Mouse (Mus musculus) limb, embryonic 12.5 days (tissue): ENCODE results near the gene Pkmyt1. TPM values are rescaled to one million over a fixed set of nuclear protein-coding genes. Genes with fewer than 3 reads are reported as not detected.
A peak's percentile ranks its signal among the peaks of the same experiment; 100 is the strongest.
"Not testable (repeated sequence)": the region's sequence is repeated elsewhere in the genome, so short reads cannot be mapped to it uniquely, and the experiment has no call there.

ENCODE experiments used
- ATAC-seq: fragments of 200-750 bp; cut with Nextera tagmentation; 2 replicates; pipeline ENCODE4 v1.8.0; 2017; ENCODE audit warnings: low read depth, moderate TSS enrichment; ENCODE audit not compliant: insufficient number of reproducible peaks, insufficient read depth, low FRiP score, low TSS enrichment
- H3K27ac ChIP-seq: fragments of 300-500 bp; sonication (generic); 2 replicates; pipeline ENCODE4 v1.5.1; 2016; ENCODE audit warnings: mild to moderate bottlenecking, moderate library complexity
- H3K27me3 ChIP-seq: fragments of 300-500 bp; sonication (generic); 2 replicates; pipeline ENCODE4 v1.6.1; 2016; ENCODE audit warnings: mild to moderate bottlenecking, moderate library complexity
- H3K36me3 ChIP-seq: fragments of 300-500 bp; sonication (generic); 2 replicates; pipeline ENCODE4 v1.6.1; 2016; ENCODE audit warnings: mild to moderate bottlenecking, moderate library complexity
- H3K4me1 ChIP-seq: fragments of 300-500 bp; sonication (generic); replicated peaks from 2 replicates; pipeline ENCODE4 v1.6.1; 2016
- H3K4me2 ChIP-seq: fragments of 300-500 bp; sonication (generic); 2 replicates; pipeline ENCODE4 v1.6.1; 2016; ENCODE audit warnings: mild to moderate bottlenecking, moderate library complexity
- H3K4me3 ChIP-seq: fragments of 300-500 bp; sonication (generic); replicated peaks from 2 replicates; pipeline ENCODE4 v1.5.1; 2016; ENCODE audit warnings: mild to moderate bottlenecking
- H3K9ac ChIP-seq: fragments of 300-500 bp; sonication (generic); replicated peaks from 2 replicates; pipeline ENCODE4 v1.6.1; 2016; ENCODE audit warnings: mild to moderate bottlenecking, moderate library complexity
- H3K9me3 ChIP-seq: fragments of 300-500 bp; sonication (generic); 2 replicates; pipeline ENCODE4 v1.6.1; 2016; ENCODE audit warnings: mild to moderate bottlenecking, moderate library complexity
- WGBS: fragments of 180-500 bp; shearing (Covaris S2); methylation state at CpG from one replicate; pipeline ENCODE4 v1.1.7; 2016; 5-methylcytosine and 5-hydroxymethylcytosine counted together
- polyA plus RNA-seq: library from polyadenylated mRNA; unstranded; fragments of >200 nt; fragmentation: Nextera tagmentation; extraction: Ambion mirVana; gene quantifications from 2 replicates; pipeline ENCODE4 v1.2.1, GENCODE M21; 2016

Pkmyt1 gene
- polyA plus RNA-seq, 1 experiment from 2014 or later = 49.1 TPM

DNA sequence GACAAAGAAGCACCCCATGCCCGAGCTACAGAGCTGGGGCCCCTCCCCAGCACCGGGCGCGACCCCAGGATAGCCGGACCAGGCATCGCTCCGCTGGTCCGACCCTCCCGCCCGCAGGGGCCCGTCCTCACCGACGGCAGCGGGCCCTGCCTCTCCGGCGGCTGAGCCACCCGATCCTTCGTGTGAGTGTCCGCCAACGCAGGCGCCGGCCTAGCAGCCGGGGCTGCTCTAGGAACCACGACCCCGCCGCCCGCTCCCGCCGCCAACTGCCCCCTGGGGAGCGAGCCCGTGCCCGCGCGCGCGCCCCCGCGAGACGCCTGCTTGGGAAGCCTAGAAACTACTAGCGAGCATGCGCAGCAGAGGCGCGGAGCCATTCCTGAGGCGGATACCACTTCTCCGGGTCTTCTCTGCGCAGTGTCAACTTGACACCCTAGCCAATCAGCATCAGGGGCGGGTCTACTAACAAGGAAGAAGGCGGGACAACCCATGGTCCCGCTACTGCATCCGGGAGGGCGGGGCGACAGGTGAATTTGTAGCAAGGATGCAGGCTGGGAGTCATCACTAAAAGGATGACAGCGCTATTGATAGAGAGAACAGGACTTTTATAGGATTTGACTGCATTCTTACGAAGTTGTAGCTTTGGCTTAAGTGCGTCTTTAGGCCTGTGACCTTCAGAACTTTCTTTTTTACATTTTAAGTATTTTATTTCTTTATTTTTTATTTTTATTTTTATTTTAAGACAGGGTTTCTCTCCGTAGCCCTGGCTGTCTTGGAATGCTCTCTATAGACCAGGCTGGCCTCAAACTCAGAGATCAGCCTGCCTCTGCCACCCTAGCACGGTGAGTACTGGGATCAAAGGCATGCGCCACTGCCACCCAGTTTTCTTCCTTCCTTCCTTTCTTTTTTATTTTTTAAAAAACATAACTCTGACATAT is 45.4 kb downstream of the Pkmyt1 start, which contains the start of gene Flywch1:
Gene Flywch1, minus strand, starts transcription at position 319 of the 935 bp plus-strand sequence.
- H3K9me3 ChIP-seq = no peaks in the 10 kb centered on the region
- peaks cover 12% of the 10 kb centered on the region for H3K36me3 ChIP-seq
- H3K4me1 ChIP-seq = peaks cover 7% of the 10 kb centered on the region
- H3K27me3 ChIP-seq = no peaks in the 10 kb centered on the region
- peak; percentile 95 for ATAC-seq
- H3K4me2 ChIP-seq = peak within 1 kb of the TSS; percentile 66
- peak within 1 kb of the TSS; percentile 84 for H3K27ac ChIP-seq
- 3% methylated on average over 58 of the region's 58 CpGs for WGBS
- peak within 1 kb of the TSS; percentile 96 for H3K9ac ChIP-seq
- H3K4me3 ChIP-seq = peak within 1 kb of the TSS; percentile 83

DNA sequence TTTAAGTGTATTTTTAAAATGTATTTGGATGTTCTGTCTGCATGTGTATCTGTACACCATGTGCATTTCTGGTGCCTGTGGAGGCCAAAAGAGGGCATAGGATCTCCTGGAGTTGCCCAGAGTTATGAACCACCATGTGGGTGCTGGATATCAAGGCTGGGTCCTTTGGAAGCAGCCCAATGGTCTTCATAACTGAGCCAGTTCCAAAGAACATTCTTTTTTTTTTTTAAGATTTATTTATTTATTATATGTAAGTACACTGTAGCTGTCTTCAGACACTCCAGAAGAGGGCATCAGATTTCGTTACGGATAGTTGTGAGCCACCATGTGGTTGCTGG is 46.1 kb downstream of the Pkmyt1 start:
- H3K27ac ChIP-seq, H3K4me1 ChIP-seq, H3K27me3 ChIP-seq, H3K9ac ChIP-seq, H3K36me3 ChIP-seq, H3K9me3 ChIP-seq: not testable (repeated sequence)
- ATAC-seq = peak; percentile 43; the same call in 1 of the 2 replicates
- H3K4me3 ChIP-seq = peak overlapping the region; percentile 83; the same call in 1 of the 2 replicates
- WGBS = 92% methylated on average over 2 of the region's 2 CpGs
- H3K4me2 ChIP-seq = peak overlapping the region; percentile 66

DNA sequence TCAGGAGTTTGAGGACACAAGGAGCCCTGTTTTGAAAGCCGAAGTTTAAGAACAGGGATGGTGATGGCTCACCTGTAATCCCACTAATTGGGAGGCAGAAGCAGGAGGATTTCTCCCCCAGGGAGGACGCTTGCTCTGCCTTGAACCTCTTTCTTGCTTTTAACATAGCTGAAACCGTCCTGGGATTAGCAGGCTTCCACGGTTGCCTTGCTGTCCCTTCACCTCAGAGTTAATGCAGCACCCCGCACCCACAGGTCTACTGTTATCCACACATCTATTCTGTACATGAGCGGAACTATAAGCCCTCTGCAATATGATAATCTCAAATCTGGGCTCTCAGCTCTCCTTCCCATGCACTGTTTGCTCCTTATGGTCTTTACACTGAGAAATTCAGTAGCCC is 47.5 kb downstream of the Pkmyt1 start:
- Histone ChIP-seq H3K27ac (no peak overlapping the region; the same call in 1 of the 2 replicates), H3K4me3 (no peak overlapping the region), H3K4me1 (peaks cover 7% of the 10 kb centered on the region), H3K9ac (no peak overlapping the region), H3K4me2 (no peak overlapping the region), H3K27me3 (no peaks in the 10 kb centered on the region), H3K36me3 (peaks cover 14% of the 10 kb centered on the region), H3K9me3 (no peaks in the 10 kb centered on the region)
- 71% methylated on average over 6 of the region's 6 CpGs for WGBS
- ATAC-seq = no peak

DNA sequence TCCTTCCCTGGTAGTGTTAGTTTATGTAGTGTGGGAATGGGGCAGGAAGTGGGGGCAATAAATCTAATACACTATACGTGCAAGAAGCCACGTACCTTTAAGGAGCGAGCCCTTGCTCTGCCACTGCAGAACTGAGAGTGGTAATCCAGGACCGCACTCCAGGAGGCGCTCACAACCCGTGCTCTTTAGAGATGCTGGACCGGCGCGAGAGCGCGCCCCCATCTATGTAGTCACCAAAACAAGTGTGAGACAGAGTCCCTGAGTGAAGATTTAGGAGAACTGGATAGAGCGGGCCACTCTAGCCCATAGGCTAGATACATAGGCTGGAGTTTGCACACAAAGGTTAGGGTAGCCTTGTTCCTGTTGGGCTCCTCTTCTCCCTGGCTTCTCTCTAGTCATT is 48.0 kb downstream of the Pkmyt1 start:
- H3K9ac ChIP-seq = no peak overlapping the region
- no peak for ATAC-seq
- no peaks in the 10 kb centered on the region for H3K9me3 ChIP-seq
- no peak overlapping the region for H3K4me2 ChIP-seq
- peaks cover 7% of the 10 kb centered on the region for H3K4me1 ChIP-seq
- no peak overlapping the region; the same call in 1 of the 2 replicates for H3K27ac ChIP-seq
- H3K4me3 ChIP-seq = no peak overlapping the region
- H3K36me3 ChIP-seq = peaks cover 16% of the 10 kb centered on the region
- 3% methylated on average over 12 of the region's 12 CpGs for WGBS
- H3K27me3 ChIP-seq = no peaks in the 10 kb centered on the region

DNA sequence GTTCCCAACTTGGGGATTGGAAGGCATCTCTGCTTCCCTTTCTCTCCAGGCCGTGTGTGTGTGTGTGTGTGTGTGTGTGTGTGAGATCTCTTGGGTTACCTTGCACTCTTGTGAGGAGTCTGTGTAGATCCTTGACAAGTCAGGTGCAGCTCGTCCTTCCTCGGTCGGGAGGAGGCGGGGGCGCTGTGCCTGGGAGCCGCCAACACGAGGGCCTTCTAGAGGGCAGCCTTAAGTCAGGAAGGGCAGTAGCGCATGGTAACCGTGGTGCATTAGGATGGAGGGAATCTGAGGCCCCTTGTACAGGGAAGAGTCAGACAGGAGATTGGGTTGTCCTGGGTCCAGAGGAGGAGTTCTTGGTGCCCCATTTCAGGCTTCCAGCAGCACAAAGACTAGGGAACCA is 50.1 kb downstream of the Pkmyt1 start:
- Histone ChIP-seq H3K9me3 (no peaks in the 10 kb centered on the region), H3K4me3 (no peak overlapping the region), H3K36me3 (peaks cover 25% of the 10 kb centered on the region), H3K9ac (no peak overlapping the region), H3K4me2 (no peak overlapping the region), H3K27ac (no peak overlapping the region), H3K27me3 (no peaks in the 10 kb centered on the region), H3K4me1 (no peaks in the 10 kb centered on the region)
- WGBS = 79% methylated on average over 10 of the region's 10 CpGs
- no peak for ATAC-seq

DNA sequence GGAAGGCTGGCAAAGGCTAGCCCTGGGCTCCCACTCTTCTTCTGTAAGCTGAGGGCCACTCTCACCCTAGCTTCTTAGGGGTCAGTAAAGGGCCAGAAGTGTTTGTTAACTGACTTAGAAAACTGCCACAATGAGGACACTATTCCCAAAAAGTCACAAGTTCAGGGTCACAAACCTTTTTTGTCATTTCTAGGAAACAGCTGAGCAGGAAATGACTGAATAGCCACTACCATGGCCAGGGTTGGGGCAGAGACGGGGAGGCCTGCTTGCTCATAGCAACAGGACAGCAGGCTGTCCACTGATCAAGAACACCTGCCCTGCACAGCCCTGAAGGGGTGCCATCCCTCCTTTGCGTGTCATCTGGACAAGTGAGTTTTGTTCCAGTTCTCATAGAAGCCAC is 51.0 kb downstream of the Pkmyt1 start:
- H3K4me2 ChIP-seq = no peak overlapping the region
- no peak overlapping the region for H3K27ac ChIP-seq
- H3K36me3 ChIP-seq = peaks cover 25% of the 10 kb centered on the region
- no peaks in the 10 kb centered on the region for H3K9me3 ChIP-seq
- H3K9ac ChIP-seq = no peak overlapping the region
- no peak for ATAC-seq
- no peaks in the 10 kb centered on the region for H3K4me1 ChIP-seq
- WGBS = 83% methylated on average over 2 of the region's 2 CpGs
- no peaks in the 10 kb centered on the region for H3K27me3 ChIP-seq
- H3K4me3 ChIP-seq = no peak overlapping the region

DNA sequence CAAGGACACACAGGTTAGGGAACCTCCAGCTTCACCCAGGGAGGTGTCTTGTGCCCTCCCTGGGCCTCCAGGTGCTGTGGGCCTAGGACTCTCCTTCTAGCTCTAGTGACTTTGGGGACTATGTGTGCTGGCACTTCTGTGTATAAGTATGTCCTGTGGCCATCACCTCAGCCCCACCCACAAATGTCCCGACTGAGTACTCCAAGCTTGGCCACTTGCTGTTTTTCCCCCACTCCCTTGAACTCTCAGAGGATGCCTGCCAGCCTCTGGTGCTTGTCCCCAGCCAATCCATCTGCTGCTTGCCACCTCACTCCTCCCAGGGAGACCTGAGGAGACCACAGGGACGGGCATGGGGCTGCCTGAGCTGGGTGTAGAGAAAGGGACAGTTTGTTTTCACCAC is 52.3 kb downstream of the Pkmyt1 start:
- H3K27ac ChIP-seq = no peak overlapping the region
- no peaks in the 10 kb centered on the region for H3K9me3 ChIP-seq
- H3K4me1 ChIP-seq = no peaks in the 10 kb centered on the region
- H3K4me3 ChIP-seq = no peak overlapping the region
- WGBS = 56% methylated on average over 2 of the region's 2 CpGs
- H3K4me2 ChIP-seq = no peak overlapping the region
- no peak overlapping the region for H3K9ac ChIP-seq
- H3K36me3 ChIP-seq = peaks cover 25% of the 10 kb centered on the region
- no peak for ATAC-seq
- H3K27me3 ChIP-seq = no peaks in the 10 kb centered on the region

DNA sequence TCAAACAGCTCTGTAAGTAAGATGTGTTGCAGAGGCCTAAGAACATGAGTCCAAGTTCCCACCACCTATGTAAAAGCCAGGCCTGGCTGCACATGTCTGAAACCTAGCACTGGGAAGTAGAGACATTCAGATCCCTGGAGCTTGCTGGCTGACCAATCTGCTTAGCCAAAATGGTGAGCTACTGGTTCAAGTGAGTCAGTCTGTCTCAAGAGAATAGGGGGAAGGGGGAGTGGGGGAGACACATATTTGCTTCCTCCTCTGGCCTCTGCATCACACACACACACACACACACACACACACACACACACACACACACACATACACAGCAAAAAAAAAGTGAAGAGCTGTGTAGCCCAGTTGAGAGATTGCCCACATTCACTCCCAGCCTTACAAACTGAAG is 57.2 kb downstream of the Pkmyt1 start:
- no peak for ATAC-seq
- Histone ChIP-seq H3K9me3 (no peaks in the 10 kb centered on the region), H3K27me3 (no peaks in the 10 kb centered on the region), H3K27ac (no peak overlapping the region), H3K4me1 (peaks cover 9% of the 10 kb centered on the region), H3K4me2 (no peak overlapping the region), H3K36me3 (peaks cover 16% of the 10 kb centered on the region), H3K9ac (no peak overlapping the region), H3K4me3 (no peak overlapping the region)

DNA sequence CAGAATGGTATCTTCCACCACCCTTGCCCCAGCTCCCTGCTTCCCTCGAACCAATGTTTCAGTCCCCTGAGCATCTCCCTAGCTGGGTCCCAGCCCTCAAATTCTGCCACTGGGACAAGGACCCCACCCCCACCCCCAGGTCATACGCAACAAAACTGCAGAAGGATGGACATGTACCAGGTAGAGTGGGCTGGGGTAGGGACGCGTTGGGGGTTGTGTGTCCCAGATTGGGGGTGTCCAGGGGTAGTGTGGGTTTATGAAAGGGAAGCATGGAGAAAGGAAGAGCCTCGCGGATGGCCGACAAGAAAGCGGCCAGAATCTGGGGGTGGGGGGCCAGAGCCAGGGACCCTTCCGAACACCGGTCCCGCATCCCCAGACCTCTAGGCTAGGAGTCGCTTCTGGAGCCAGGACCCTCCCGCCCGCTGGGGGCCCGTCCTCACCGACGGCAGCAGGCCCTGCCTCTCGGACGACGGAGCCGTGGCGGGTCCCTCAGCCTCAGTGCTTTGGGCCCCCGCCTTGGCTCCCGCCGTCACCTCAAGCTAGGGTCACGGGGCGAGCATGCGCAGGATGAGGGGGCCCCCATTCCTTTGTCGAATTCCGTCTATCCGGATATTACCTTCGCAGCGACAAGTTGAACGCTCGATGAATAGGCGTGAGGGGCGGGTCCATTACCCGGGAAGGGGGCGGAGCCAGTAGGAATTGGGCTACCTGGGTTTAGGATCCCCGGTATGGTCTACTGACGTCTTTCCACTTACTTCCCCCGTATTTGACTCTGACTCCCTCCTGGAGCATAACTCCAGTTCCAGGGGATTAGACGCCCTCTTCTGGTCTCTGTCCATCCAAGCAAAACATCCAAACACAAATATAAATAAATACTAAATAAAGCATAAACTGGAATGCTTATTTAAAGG is 59.7 kb downstream of the Pkmyt1 start, which contains the start of gene Flywch2:
Gene Flywch2, minus strand, starts transcription at position 521 of the 911 bp plus-strand sequence.
- peak within 1 kb of the TSS; percentile 73 for H3K4me2 ChIP-seq
- peaks cover 22% of the 10 kb centered on the region for H3K4me1 ChIP-seq
- H3K4me3 ChIP-seq = peak within 1 kb of the TSS; percentile 67
- no peaks in the 10 kb centered on the region for H3K9me3 ChIP-seq
- peak within 1 kb of the TSS; percentile 78 for H3K27ac ChIP-seq
- H3K9ac ChIP-seq = peak within 1 kb of the TSS; percentile 76
- H3K27me3 ChIP-seq = no peaks in the 10 kb centered on the region
- peak; percentile 87 for ATAC-seq
- WGBS = 2% methylated on average over 43 of the region's 43 CpGs
- H3K36me3 ChIP-seq = no peaks in the 10 kb centered on the region
